Mouse (Mus musculus): ENCODE results near the gene Epha4.

DNA sequence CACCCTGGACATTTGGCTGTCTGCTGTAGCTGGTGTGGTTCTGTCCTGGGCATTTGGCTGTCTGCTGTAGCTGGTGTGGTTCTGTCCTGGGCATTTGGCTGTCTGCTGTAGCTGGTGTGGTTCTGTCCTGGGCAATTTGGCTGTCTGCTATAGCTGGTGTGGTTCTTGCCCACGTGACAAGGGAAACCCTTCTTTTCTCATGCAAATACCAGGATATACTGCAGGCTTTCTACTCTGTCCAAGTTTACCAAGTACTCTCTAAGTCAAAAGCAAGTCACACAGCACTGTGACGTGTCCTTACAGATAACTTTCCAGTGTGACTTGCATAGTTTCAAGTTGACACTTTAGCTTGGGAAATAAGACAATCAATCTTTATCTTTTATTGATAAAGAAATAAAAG lies 10.1 kb downstream of the Epha4 start:
- TF ChIP-seq POLR2A (IDR thresholded peaks at IDR 0.05; ENCODE audit: low read depth, low read length) (no peak), CTCF (conservative IDR thresholded peaks at IDR 0.05; ENCODE audit: insufficient read depth, insufficient read length, low read depth, low read length) (no peak)
